Mouse (Mus musculus) fibroblast of lung, adult 2 months (primary cell): ENCODE results near the gene Fli1.

Experiments
- DNase-seq: peaks from one replicate; pipeline ENCODE4 v3.0.0-alpha.2; 2011; ENCODE audit warnings: low read depth

The Fli1 gene

GRCm38 (mm10) chr9:32502256-32503010 lies 40.2 kb downstream of the Fli1 start:
- no peak for DNase-seq

GRCm38 (mm10) chr9:32500886-32501285 lies 41.8 kb downstream of the Fli1 start:
- no peak for DNase-seq

GRCm38 (mm10) chr9:32500063-32500462 lies 42.6 kb downstream of the Fli1 start:
- no peak for DNase-seq

GRCm38 (mm10) chr9:32499469-32499868 lies 43.2 kb downstream of the Fli1 start:
- no peak for DNase-seq

- no peak for DNase-seq
These were observed 47.0 kb downstream of the Fli1 start for GRCm38 (mm10) chr9:32495643-32495997.

- no peak for DNase-seq
These were observed 47.6 kb downstream of the Fli1 start for GRCm38 (mm10) chr9:32494891-32495642.

GRCm38 (mm10) chr9:32493588-32494423 lies 48.9 kb downstream of the Fli1 start:
- DNase-seq, result no peak

GRCm38 (mm10) chr9:32492753-32493152 lies 49.9 kb downstream of the Fli1 start:
- DNase-seq, result no peak

- DNase-seq, result no peak
These were observed 51.2 kb downstream of the Fli1 start for GRCm38 (mm10) chr9:32491484-32491883.

- no peak for DNase-seq
These were observed 52.8 kb downstream of the Fli1 start for GRCm38 (mm10) chr9:32489794-32490358.

GRCm38 (mm10) chr9:32489315-32489714 lies 53.3 kb downstream of the Fli1 start:
- no peak for DNase-seq

GRCm38 (mm10) chr9:32488627-32489026 lies 54.0 kb downstream of the Fli1 start:
- DNase-seq, result no peak

- DNase-seq, result no peak
These were observed 54.8 kb downstream of the Fli1 start for GRCm38 (mm10) chr9:32487823-32488222.

GRCm38 (mm10) chr9:32487401-32487800 lies 55.3 kb downstream of the Fli1 start:
- DNase-seq, result no peak

- no peak for DNase-seq
These were observed 62.2 kb downstream of the Fli1 start for GRCm38 (mm10) chr9:32480418-32480817.

GRCm38 (mm10) chr9:32478799-32479198 lies 63.9 kb downstream of the Fli1 start:
- DNase-seq, result no peak

- DNase-seq, result no peak
These were observed 64.6 kb downstream of the Fli1 start for GRCm38 (mm10) chr9:32478087-32478486.

- no peak for DNase-seq
These were observed 66.1 kb downstream of the Fli1 start for GRCm38 (mm10) chr9:32476604-32477003.

- no peak for DNase-seq
These were observed 67.9 kb downstream of the Fli1 start for GRCm38 (mm10) chr9:32474621-32475390.

- DNase-seq, result no peak
These were observed 70.3 kb downstream of the Fli1 start for GRCm38 (mm10) chr9:32472346-32472745.

GRCm38 (mm10) chr9:32469123-32469751 lies 73.4 kb downstream of the Fli1 start:
- no peak for DNase-seq
